Mouse (Mus musculus): Measurements from ENCODE around the gene Acr. TPM values are rescaled to one million over a fixed set of nuclear protein-coding genes. Genes with fewer than 3 reads are reported as not detected.

Acr gene
- 1 to 10 TPM in 1 of 2 experiments, under 1 TPM in 1; 0.55 to 1.5 TPM for total RNA-seq (2021)

DNA sequence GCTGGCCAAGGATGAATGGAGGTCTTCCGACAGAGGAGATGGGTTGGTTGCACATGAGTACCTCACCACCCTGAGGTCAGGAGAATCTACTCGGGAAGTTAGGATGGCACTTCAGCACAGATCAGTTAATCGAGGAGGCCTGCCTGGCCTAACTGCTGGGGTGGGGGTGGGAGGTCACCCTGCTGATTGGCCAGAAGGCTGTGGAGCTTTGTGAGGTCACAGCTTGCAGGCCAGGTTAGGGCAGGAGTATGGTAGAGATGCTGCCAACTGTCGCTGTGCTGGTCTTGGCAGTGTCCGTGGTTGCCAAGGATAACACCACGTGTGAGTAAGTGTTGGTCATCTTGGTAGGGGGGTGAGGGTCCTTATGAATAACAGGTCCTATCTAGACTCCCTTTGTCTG is at the start of gene Acr:
Gene Acr, plus strand, starts transcription at position 213 of the 400 bp plus-strand sequence.
- DNase-seq = no peak
- intact Hi-C loops (cut with DNase I) = no loop called here

DNA sequence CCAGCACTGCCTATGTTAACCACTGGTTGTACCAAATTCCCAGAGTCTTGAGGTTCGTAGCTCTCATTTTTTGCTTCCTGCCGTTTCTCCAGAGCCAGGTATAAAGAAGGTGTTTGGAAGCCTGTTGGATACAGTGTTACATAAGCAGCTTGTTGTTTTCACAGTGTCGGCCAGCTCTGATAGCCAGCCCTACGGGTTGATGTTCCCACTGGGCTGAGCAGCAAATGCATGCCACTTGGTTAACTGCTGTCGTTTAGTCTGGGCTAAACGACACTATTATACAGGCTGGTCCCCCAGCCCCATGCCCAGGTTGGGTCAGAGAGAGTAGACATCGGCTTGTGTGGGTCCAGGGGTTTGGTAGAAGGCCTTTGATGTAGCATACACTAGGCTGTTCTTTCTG is 46.2 kb upstream of the Acr start:
- no peak for DNase-seq
- intact Hi-C loops (cut with DNase I) = no loop called here

DNA sequence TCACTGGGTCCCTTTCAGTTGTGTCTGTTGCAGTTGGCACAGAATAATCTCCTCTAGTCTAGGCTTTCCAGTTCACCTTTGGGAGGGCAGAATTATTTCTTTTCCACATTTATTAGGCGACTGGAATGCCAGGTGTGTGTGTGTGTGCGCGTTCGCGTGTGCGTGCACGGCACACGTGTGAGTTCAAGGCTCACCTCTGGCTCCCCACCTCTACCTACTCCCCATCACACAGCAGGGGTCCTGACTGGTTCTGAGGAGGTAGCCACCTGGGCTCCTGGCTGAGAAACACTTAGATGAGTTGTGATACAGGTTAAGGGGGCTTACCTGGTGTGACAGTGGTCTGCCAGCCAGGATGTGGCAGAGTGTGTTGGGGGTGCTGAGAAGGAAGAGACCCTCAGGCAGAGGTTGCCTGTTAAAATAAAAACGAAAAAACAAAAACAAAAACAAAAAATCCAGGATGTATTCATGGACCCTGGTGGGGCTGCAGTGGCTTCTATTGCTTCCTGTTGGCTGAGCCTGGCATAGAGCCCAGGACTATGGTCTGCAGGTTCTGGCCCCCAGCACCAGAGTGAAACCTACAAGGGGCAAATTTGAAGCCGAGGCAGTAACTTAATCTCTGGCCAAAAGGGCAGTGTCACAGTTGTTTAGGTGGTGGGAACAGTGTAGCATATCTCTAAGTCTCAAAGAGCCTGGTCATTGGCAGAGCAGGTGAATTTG is 45.4 kb upstream of the Acr start:
- intact Hi-C loops (cut with DNase I) = no loop called here
- no peak for DNase-seq

DNA sequence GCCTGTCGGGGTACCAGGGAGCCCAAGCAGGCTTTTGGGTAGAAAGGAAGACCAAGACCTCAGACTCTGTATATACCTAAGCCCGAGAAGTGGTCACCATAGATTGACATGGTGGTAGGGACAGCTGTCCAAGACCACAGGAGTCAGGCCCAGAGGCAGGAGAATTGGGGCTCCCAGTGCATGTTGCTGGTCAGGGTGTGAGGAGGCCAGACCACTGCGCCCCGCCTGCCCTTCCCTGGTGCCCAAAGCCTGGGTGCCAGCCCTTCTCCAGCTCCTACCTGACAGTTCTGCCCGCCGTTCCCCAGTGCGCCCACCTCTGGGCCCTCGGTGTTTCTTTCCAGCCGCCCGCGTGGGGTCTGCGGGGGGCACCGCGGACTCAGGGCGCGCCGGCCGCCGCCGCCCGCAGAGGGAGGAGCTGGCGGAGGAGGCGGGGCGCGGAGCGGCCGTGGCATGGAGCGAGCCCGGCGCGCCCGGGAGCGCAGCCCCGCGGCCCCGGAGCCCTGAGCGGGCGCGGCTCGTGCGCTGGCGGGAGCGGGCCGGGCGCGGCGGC is 44.8 kb upstream of the Acr start:
- DNase-seq = no peak
- intact Hi-C loops (cut with DNase I) = no loop called here

DNA sequence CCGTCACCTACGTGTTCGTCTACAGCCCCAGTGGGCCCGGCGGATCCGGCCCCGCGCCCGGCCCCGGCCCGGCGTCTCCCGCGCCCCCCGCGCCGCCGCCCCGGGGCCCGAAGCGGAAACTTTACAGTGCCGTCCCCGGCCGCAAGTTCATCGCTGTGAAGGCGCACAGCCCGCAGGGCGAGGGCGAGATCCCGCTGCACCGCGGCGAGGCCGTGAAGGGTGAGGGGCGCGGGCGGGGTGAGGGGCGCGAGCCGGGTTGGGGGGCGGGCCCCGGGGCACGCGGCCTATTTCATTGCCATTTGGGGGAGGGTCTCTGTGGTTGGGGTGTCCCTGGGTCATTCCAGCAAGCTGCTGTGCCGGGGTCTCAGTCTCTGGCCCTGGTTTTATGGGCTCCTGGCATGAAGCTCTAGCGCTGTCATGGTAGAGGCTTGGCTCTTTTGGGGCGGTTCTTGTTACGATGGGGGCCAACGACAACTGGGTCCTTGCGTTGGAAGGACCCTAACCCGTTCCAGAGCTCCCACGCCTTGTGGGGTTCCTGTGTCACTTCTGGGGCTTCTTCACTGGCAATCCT is 44.0 kb upstream of the Acr start:
- DNase-seq = no peak
- intact Hi-C loops (cut with DNase I) = no loop called here

DNA sequence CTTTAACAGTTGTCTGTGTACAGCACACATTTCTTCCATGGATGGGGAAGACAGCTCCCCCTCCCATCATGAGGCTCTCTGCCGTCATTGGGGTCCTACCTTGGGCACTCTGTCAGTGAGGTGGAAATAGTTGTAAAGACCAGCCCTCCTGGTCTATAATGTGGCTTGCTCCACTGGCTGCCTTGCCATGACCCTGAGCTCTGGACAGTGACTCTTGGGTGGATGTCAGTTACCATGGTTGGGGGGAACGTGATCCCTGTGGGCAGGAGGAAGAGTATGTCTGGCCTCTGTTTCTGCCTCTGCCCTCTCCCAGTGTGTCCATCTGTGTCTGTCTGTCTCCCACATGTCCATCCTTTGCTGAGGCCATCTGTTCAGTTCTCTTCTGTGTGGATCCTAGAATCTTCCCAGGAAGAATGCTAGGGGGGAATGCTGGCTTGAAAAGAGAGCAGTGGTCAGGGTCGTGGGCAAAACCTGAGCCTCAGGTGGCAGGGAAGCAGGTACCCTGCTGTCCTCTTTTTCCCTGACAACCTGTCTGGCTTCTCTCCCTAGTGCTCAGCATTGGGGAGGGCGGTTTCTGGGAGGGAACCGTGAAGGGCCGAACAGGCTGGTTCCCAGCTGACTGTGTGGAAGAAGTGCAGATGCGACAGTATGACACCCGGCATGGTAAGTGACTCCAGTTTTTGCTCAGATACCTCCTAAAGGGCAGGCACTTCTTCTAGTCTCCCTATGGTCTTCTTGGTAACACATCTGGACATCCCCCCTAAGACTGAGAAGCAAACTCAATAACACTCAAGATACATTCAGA is 43.3 kb upstream of the Acr start:
- DNase-seq = no peak
- intact Hi-C loops (cut with DNase I) = loop anchor here (5.0 kb wide), 1 partner anchor 148 kb away; the partner anchor contains the start of genes Odf3b and Tymp

DNA sequence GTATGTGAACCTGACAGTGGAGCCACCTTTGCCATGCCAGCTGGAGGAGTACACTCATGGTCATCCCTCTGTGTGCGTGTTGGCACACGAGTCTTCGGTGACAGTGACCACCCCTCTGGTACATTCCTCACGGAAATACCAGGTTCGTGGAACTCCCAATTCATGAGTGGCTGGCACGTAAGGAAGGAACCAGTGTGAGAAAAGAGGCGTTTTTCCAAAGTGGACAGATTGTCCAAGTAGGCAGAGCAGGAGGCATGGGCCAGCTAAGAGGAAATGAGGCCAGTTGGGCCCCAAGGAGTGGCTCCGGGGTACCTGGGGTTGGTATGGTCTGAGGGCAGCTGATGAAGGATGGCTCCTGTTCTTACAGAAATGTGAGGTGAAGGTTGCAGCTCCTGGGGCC is 42.7 kb upstream of the Acr start:
- intact Hi-C loops (cut with DNase I) = loop anchor here (5.0 kb wide), 1 partner anchor 148 kb away; the partner anchor contains the start of genes Odf3b and Tymp
- no peak for DNase-seq

DNA sequence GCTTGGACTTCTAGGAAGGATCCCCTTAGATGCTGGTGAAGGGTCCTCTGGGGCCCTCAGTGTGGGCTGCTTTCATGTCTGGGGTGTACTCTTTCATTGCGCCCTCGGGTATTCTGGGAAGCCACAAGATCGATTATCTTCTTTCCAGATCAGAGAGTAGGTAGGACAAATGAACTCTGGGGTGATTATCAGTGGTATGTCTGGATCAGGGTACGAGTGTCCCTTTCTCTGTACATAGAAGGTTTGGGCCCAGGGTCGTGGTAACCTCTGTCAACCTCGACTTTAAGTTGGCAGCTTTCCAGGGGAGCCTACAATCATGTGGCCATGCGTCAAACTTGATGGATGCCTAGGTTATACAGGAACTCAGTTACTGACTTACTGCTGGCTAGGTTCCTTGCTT is 42.2 kb upstream of the Acr start:
- intact Hi-C loops (cut with DNase I) = loop anchor here (5.0 kb wide), 1 partner anchor 149 kb away; the partner anchor contains the start of genes Odf3b and Tymp
- no peak for DNase-seq

DNA sequence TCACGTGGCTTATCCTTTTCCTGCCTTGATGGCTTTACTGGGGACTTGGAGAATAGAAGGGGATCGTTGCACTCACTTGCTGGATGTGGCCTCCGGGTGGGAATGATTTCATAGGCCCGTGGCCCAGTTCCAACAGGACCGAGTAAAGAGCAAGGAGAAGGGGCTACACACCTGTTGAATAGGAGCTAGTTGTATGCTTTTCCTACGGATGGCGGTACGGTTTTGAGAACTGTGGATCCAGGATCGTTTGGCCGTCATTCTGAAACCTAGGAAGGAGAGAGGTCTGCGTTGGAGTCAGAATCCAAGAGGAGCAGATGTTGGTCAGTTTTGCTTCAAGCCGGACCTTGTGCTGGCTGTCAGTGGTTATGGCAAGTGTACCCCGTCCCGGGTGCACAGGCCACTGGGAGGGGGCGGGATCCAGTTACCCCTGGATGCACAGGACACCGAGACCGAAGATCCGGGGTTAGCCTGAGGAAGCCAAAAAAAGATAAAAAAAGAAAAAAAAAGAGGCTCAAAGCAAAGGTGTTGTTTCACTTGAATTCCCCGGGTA is 41.3 kb upstream of the Acr start:
- no peak for DNase-seq

DNA sequence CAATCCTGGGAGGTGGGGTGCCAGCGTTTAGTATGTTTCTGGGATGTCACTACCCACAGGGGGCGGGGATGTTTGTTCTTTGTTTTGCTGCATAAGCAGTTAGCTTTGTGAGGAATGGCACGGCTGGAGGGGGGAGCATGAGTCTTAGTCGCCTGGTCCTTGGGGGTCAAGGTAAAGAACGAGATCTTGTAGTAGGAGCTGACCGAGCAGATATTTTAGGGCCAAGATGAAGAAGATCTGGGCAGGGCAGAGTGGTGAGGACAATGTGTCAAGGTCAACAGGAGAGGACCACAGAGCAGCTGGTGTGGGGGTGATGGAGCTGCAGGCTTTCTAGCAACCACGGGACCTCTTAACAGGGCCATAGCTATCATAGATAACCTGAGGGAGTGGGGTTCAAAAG is 40.7 kb upstream of the Acr start:
- intact Hi-C loops (cut with DNase I) = loop anchor here (5.0 kb wide), 1 partner anchor 150 kb away; the partner anchor contains the start of genes Odf3b and Tymp
- DNase-seq = no peak

More for the DNA sequence above, 41.3 kb upstream of the Acr start:
- intact Hi-C loops (cut with DNase I) = loop anchor here (5.0 kb wide), 1 partner anchor 150 kb away; the partner anchor contains the start of genes Odf3b and Tymp

DNA sequence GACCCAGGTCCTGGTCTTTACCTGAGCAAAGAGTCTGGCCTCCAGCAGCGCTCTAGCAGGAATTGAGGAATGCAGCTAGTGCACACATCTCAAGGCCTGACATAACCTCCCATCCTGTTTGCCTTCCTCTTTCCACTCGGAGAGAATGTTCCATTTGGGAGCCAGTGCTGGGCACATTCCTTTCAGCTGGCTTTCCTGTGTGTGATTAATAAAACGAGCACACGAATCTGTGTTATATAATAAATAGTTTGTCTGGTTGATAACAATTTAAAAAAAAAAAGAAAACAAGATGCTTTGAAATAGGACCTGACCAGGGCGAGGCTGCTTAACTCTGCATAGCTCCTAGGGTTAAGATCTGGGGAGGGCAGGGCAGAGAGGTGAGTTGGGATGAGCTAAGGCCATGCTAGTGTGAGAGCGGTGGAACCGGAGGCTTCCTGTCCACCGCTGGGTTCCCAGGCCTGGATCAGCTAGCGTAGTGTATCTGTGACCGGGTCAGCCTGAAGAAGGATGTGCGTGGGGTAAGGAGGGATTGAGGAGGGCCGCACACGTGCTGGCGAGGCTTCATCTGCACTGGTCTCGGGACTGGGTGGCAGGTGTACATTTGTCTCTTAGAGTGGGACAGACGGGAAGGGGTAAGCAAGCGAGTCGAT is 39.8 kb upstream of the Acr start:
- no peak for DNase-seq
- intact Hi-C loops (cut with DNase I) = loop anchor here (5.0 kb wide), 1 partner anchor 151 kb away; the partner anchor contains the start of genes Odf3b and Tymp

DNA sequence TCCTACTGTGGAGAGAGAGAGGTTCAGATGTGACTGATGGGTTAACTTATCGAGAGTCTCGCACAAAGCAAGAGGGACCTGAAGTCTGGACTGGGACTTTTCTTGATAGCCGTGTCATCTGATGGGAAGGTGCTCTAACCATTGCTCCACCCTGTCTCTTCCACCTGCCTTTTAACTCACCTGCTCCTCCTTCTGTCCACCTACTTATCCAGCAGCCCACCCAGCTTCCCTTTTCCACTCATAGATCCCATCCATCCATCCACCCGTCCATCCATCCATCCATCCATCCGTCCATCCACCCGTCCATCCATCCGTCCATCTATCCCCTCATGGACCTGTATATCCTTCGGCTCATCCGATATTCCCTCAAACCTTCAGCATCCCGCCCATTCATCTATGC is 39.2 kb upstream of the Acr start:
- DNase-seq = no peak
- intact Hi-C loops (cut with DNase I) = loop anchor here (5.0 kb wide), 1 partner anchor 152 kb away; the partner anchor contains the start of genes Odf3b and Tymp

DNA sequence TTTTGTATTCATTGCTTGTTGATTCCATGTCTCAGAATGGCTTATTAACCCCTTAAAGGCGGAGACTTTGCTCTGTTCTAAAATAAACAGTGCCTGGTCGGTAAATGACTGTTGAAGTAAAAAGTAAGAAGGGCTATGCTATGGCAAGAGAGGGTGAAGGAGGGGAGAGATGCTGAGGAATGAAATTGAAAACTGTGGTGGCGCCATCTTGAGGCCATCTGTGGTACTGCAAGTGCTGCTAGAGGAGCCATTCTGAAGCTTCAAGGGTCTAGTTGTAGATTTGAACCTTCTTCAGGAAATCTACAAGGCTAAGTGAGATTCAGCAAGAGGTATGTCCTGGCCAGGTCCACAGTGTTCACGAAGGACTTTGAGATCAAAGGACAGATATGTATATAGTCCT is 37.8 kb upstream of the Acr start:
- intact Hi-C loops (cut with DNase I) = loop anchor here (1.0 kb wide), 1 partner anchor 67 kb away; no protein-coding TSS in a partner anchor
- DNase-seq = peak; percentile 60 to 79

DNA sequence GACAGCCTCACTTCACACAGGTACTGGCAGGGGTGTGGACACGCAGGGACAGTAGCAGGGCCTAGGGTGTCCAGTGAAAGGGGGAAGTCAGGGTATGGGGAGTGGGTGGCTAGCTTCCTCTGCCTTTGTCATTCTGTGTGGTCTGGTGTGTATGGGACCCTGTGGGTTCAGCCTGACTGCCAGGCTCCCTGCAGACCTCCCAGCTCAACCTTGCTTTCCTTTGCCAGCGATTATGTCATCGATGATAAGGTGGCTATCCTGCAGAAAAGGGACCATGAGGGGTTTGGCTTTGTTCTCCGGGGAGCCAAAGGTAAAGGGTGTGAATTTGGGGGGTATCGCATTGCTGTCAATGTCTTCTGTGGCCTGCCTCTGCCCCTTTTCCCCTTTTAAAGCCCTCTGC is 36.7 kb upstream of the Acr start:
- no peak for DNase-seq
- intact Hi-C loops (cut with DNase I) = no loop called here

DNA sequence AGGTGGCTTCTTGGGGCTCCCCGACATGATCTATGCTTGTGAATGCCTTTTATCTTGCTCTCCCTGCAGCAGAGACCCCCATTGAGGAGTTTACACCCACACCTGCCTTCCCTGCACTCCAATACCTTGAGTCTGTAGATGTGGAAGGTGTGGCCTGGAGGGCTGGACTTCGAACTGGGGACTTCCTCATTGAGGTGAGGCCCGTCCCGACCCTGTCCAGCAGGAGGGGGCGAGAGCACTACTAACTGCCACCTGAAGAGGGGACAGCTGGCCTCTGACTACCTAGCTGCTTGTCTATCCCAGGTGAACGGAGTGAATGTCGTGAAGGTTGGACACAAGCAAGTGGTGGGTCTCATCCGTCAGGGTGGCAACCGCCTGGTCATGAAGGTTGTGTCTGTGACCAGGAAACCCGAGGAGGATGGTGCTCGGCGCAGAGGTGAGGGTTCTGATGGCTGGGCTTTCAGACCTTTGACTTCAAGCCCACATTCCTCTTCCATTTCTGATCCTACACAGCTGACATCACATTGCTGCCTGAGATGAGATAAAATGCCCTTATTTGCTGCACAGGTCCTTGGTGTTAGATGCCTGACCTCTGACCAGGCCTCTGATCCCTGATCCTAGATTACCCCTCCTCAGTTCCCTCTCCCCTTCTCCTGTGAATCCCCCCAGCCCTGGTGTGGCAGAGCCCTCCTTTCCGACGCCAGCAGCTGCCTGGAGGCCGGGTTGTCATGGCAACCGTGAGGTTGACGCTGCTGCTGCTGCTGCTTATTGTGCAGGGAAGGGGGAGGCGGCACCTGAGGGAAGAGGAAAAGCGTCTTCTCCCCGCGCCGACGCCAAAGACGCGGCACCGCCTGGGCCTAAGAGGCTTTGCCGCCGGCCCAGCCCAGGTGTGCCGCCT is 35.9 kb upstream of the Acr start:
- no peak for DNase-seq
- intact Hi-C loops (cut with DNase I) = no loop called here

DNA sequence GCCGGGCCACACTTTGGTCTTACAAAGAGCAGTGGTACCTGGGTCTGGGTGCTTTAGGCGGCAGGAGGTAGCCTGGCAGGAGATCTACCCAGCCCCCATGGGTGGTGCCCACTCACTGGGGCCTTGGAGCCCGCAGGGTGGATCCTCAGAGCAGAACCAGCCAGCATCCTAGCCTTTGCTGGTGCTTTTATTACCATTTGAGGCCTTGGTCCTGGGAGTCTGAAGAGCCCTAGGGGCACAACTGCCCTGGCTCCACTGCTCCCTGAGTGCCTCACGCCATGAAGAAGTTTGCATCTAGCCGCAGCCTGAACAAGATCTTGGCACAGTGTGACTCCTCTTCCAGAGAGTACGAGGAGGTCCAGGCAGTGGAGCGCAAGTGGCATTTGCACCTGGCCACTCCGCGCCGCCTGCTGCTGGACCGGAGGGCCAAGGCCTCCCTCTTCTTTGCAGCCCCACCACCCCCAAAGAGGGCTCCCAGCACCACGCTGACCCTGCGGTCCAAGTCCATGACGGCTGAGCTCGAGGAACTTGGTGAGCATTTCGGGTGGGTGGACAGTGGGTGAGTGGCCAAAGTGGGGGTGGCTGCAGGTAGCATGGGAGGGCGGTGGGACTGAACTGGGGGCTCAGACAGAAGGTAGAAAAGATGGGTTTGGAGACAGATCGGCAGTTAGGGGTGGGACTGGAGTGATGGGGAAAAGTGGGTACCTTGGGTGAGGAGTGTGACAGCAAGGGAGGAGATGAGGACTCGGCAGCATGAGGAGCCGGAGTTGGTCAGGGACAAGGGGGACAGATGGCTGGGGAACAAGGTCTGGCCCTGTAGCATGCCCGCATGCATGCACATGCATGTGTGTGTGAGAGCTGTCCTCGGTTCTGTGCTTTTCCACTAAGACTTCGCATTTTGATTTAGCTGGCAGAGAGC is 34.9 kb upstream of the Acr start:
- intact Hi-C loops (cut with DNase I) = no loop called here
- no peak for DNase-seq

DNA sequence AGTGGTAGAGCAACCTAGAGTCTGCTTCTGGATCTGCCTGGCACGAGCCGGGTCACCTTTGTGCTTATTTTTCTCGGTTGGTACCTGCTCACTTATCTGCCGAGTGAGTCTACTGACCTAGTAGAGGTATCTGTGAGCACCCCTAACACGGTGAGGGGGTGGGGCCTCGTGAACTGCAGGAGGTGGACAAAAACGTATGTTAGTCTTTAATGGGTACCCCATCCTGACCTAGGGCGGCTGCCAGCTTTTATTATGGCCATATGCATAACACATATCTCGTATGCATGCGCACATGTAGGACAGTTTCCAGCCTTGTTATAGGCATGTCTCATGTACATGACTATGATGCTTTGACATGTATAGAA is 34.3 kb upstream of the Acr start:
- intact Hi-C loops (cut with DNase I) = no loop called here

DNA sequence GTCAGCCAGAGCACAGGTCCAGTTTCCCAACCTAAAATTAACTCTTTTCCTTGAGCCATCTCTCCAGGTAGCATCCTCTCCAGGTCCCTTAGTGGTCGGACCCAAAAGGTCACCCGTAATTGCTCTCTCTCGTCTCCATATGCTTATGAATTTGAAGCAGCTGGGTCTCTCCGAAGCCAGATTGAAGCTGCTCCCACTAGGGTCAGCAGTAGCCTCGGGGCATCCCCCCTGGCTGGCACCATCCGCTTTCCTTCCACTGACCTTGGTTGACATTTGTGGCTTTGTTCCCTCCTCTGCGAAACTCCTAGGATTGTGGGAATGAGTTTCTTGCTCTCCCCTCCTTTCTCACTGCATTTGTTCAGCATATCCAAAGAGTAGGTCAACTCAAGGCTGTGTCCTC is 24.0 kb upstream of the Acr start:
- DNase-seq = no peak
- intact Hi-C loops (cut with DNase I) = no loop called here

More for the DNA sequence above, 34.3 kb upstream of the Acr start:
- DNase-seq = no peak

All from heart, postnatal 10 days (tissue).